Mouse (Mus musculus): ENCODE data around the gene Asic4. TPM values are rescaled to one million over a fixed set of nuclear protein-coding genes. Genes with fewer than 3 reads are reported as not detected.
A peak's percentile ranks its signal among the peaks of the same experiment; 100 is the strongest.

Asic4 gene
- polyA plus RNA-seq, 1 experiment, result 11.9 TPM

GRCm38 (mm10) chr1:75442811-75443210, 7.4 kb upstream of the Asic4 start:
- DNase-seq (ENCODE audit: extremely low spot score in 1 of 2, low spot score in 1 of 2), result no peak

- no peak for DNase-seq (ENCODE audit: extremely low spot score in 1 of 2, low spot score in 1 of 2)
Observed at GRCm38 (mm10) chr1:75443247-75444024, 6.8 kb upstream of the Asic4 start.

- no peak for DNase-seq (ENCODE audit: extremely low spot score in 1 of 2, low spot score in 1 of 2)
Observed at GRCm38 (mm10) chr1:75444208-75444607, 6.0 kb upstream of the Asic4 start.

GRCm38 (mm10) chr1:75445141-75445701, 5.0 kb upstream of the Asic4 start:
- peak in 1 of 2 experiments; percentile 70 for DNase-seq (ENCODE audit: extremely low spot score in 1 of 2, low spot score in 1 of 2)

- DNase-seq (ENCODE audit: extremely low spot score in 1 of 2, low spot score in 1 of 2), result peak in 1 of 2 experiments; percentile 82
Observed at GRCm38 (mm10) chr1:75445751-75446611, 4.3 kb upstream of the Asic4 start.

- no peak for DNase-seq (ENCODE audit: extremely low spot score in 1 of 2, low spot score in 1 of 2)
Observed at GRCm38 (mm10) chr1:75446656-75447055, 3.6 kb upstream of the Asic4 start.

- DNase-seq (ENCODE audit: extremely low spot score in 1 of 2, low spot score in 1 of 2), result no peak
Observed at GRCm38 (mm10) chr1:75447265-75448051, 2.8 kb upstream of the Asic4 start.

- DNase-seq (ENCODE audit: extremely low spot score in 1 of 2, low spot score in 1 of 2), result no peak
Observed at GRCm38 (mm10) chr1:75448052-75448431, 2.2 kb upstream of the Asic4 start.

GRCm38 (mm10) chr1:75448937-75449336, 1.3 kb upstream of the Asic4 start:
- DNase-seq (ENCODE audit: extremely low spot score in 1 of 2, low spot score in 1 of 2), result no peak

GRCm38 (mm10) chr1:75449377-75450135, 680 bp upstream of the Asic4 start:
- DNase-seq (ENCODE audit: extremely low spot score in 1 of 2, low spot score in 1 of 2), result no peak

- no peak for DNase-seq (ENCODE audit: extremely low spot score in 1 of 2, low spot score in 1 of 2)
Observed at GRCm38 (mm10) chr1:75451900-75452299, 1.7 kb downstream of the Asic4 start.

- DNase-seq (ENCODE audit: extremely low spot score in 1 of 2, low spot score in 1 of 2), result no peak
Observed at GRCm38 (mm10) chr1:75455433-75455832, 5.2 kb downstream of the Asic4 start.

GRCm38 (mm10) chr1:75455948-75456347, 5.7 kb downstream of the Asic4 start:
- no peak for DNase-seq (ENCODE audit: extremely low spot score in 1 of 2, low spot score in 1 of 2)

GRCm38 (mm10) chr1:75456746-75457564, 6.7 kb downstream of the Asic4 start:
- DNase-seq (ENCODE audit: extremely low spot score in 1 of 2, low spot score in 1 of 2), result no peak

GRCm38 (mm10) chr1:75457710-75458024, 7.4 kb downstream of the Asic4 start:
- DNase-seq (ENCODE audit: extremely low spot score in 1 of 2, low spot score in 1 of 2), result no peak

GRCm38 (mm10) chr1:75458025-75458788, 8.0 kb downstream of the Asic4 start:
- peak in 1 of 2 experiments; percentile 63 for DNase-seq (ENCODE audit: extremely low spot score in 1 of 2, low spot score in 1 of 2)

- peak in 1 of 2 experiments; percentile 80 for DNase-seq (ENCODE audit: extremely low spot score in 1 of 2, low spot score in 1 of 2)
Observed at GRCm38 (mm10) chr1:75458789-75459684, 8.8 kb downstream of the Asic4 start.

Measured in frontal cortex, adult 2 months (tissue).